Mouse (Mus musculus) layer of hippocampus, postnatal 25 days (tissue): ENCODE results near the gene Rnf144a. TPM values are rescaled to one million over a fixed set of nuclear protein-coding genes. Genes with fewer than 3 reads are reported as not detected.

Experiments
- DNase-seq, 2 experiments: peaks; one replicate each; pipeline ENCODE4 v3.0.0; 2022; ENCODE audit warnings: mixed read lengths in 2 of 2, low spot score in 1 of 2; ENCODE audit errors: extremely low spot score in 1 of 2
- total RNA-seq, 2 experiments: library from RNA; stranded (reverse); gene quantifications; 2 replicates each; pipeline ENCODE4 v1.2.3; 2021

The Rnf144a gene
- total RNA-seq, 2 experiments from 2014 or later, result 26.6 to 27.0 TPM

GRCm38 (mm10) chr12:26333678-26334077, 81.4 kb downstream of the Rnf144a start:
- no peak for DNase-seq

GRCm38 (mm10) chr12:26331048-26331447, 84.0 kb downstream of the Rnf144a start:
- no peak for DNase-seq

DNA sequence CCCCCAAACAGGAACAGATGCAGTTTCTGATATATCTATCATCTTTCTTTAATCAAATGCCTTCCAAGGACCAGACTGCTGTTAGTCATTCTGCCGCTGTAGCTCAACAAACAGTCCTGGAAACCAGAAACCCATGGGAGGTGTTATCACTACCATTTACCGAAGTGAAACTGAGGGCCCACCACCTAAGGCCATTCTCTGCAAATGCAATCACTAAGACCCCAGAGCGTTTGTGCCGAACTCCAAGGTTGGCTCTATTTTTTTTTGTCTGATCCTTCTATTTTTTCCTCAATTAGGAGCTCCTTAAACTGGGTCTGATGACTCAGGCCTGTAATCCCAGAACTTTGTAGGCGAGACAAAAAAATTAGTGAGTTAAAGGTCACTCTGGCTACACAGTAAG, 85.3 kb downstream of the Rnf144a start:
- DNase-seq, result no peak

DNA sequence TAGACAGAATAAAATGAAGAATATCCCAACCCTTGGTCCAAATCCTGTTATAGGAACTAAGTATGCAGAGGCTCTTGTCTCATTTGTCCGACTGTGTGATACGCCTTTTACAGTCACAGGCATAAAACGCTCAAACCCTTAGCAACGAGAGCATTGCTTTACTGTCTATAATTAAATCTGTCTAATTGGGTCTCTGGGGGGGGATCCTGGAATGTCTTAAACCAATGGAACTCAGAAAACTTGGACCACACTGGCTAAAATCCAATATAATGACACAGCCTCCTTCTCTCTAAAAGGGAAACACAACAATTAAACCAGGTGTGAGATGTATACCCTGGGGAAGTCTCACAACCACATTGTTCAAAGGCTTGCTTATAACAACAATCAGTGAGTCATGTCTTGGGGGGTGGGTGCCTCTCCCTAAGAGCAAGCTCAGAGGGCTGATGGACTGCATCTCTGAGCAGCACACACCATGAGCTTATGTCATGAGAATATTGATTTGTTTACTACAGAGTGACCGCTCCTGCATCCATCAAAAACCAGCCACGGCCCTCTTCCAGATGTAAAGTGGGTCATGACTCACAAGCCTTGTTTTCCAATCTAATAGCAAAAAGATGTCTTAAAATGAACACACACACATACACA, 85.9 kb downstream of the Rnf144a start:
- DNase-seq, result no peak

GRCm38 (mm10) chr12:26323783-26324364, 91.2 kb downstream of the Rnf144a start:
- DNase-seq, result no peak

- no peak for DNase-seq
Observed at GRCm38 (mm10) chr12:26316261-26316660, 98.8 kb downstream of the Rnf144a start.

DNA sequence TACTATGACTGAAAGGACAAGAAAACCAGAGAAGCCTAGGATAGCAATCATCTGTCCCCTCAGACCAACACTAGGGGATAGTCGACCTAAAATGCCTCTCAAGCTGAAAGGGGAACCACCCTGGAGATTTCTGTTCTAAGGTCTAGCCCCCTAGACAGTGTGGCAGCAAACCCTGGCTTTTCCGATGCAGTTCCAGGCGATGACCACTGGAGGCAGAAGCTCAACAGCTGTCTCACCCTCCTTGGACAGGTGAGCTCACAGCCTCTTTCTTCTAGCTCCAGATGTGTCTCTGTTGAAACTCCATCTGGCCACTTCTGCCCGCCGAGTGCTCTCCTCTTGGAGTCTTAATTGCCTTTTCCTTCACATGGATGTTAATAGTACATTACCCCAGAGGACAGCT, 100.1 kb downstream of the Rnf144a start:
- DNase-seq, result peak in 1 of 2 experiments; percentile 25

- DNase-seq, result peak; percentile 29 to 74
Observed at GRCm38 (mm10) chr12:26311548-26311947, 103.5 kb downstream of the Rnf144a start.

- DNase-seq, result no peak
Observed at GRCm38 (mm10) chr12:26310247-26310646, 104.8 kb downstream of the Rnf144a start.

DNA sequence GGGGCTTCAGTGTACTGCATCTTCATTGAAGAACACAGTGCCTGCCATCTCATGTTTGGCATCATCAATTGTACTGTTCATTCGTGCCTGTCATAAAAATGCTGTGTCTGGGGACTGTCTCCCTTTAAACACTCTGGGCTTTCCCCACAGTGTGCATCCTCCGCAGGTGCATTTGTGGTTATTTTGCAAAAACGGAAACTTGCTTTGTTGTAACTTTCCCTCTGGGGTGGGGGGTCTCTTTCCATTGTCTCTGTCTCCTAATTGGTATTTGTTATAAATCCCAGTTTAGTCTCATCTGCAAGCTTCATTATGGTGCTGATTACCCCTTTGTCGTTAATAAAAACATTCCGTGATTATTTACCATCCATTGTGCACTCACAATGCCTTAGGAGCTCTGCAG, 112.2 kb downstream of the Rnf144a start:
- DNase-seq, result no peak

GRCm38 (mm10) chr12:26299515-26300090, 115.5 kb downstream of the Rnf144a start:
- DNase-seq, result no peak

GRCm38 (mm10) chr12:26295995-26296394, 119.1 kb downstream of the Rnf144a start:
- peak in 1 of 2 experiments; percentile 31 for DNase-seq

DNA sequence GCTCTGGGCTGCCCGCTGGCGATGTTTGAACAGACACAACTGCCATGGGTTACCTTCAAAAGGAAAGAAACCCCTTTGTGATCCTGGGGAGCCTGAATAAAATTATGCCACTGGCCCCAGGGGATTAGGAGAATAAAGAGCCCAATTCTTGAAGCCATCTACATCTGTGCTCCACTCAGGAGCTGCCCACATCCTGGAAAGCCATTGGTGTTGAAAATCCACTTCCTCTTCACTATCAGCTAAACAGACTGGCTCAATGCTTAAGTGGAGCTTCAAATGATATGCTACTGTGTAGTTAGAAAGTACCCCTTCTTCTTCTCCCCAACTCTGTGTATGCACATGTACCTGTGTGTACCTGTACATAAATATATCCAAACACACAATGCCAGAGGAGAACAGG, 125.9 kb downstream of the Rnf144a start:
- DNase-seq, result no peak

DNA sequence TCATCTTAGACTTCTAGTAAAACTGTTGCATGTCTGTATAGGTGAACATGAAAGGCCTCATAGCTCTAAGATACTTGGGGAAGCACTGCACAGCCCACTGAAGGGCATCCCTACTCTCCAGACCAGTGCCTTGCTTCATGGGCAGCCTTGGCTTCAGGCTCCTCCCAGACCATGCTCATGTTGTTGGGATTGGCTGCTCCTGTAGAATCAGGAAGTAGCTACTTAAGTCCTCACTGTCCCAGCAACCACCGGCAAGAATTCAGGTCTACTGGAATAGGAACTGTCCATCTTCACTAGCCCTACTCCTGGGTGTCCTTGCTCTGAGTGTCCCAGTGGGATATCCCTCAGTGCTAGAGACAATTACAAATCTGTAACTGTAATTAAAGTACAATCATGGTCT, 126.7 kb downstream of the Rnf144a start:
- DNase-seq, result no peak

DNA sequence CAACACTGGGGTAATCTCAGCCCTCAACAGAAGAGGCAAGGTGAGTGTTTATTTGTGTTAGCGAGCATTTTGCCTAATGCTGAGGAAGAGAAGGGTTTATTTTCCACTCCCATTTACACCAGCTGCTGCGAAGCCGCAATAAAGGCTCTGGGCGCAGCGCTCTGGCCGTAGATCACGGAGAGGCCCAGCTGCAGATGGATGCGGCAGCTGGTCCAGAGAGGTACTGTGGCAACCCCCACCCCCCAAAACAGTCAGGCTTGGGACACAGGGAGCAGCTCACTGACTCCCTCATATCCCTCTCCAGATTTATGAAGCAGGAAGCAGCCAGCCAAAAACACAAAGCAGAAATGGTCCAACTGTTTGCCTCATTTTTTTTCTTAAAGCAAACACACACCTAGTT, 129.1 kb downstream of the Rnf144a start:
- no peak for DNase-seq

GRCm38 (mm10) chr12:26285460-26285859, 129.6 kb downstream of the Rnf144a start:
- no peak for DNase-seq

- DNase-seq, result no peak
Observed at GRCm38 (mm10) chr12:26280719-26281480, 134.2 kb downstream of the Rnf144a start.

GRCm38 (mm10) chr12:26277002-26277669, 137.9 kb downstream of the Rnf144a start:
- peak; percentile 45 to 78 for DNase-seq

DNA sequence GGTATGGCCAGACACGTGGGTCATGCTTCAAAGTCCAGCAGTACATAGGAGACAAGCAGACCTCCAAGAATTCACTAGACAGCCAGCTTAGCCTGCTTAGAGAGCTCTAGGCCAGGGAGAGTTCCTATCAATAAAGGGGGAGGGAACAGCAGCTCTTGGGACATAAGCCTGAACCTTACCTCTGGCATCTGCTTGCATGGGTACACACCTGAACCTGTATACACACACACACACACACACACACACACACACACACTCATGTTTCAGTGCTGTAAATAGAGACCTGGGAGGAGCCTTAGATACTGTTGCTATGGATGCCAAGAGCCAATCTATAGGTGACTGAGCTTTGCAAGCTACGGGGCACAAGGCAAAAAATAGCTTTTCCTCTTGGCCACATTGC, 138.5 kb downstream of the Rnf144a start:
- DNase-seq, result no peak
